Mouse (Mus musculus): ENCODE measurements around the gene Cd2bp2.

DNA sequence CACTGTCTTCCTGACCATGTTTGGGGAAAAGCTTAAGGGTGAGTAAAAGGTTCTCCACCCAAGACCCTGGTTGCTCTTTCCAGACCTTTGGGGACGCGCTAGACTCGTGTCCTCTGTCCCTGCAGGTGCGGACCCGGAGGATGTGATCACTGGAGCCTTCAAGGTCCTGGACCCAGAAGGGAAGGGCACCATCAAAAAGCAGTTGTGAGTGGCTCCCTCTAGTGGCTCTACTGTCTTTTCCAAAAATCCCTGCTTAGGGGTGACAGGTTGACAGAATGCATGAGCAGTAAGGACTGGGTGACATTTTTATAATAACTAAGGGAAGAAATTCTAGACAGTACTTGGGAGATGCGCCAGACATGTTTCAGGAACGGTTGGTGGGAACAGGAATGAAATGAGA lies 17.6 kb upstream of the Cd2bp2 start:
- TF ChIP-seq JUND (IDR thresholded peaks at IDR 0.05; ENCODE audit: low read depth, low read length) (no peak), TCF12 (IDR thresholded peaks at IDR 0.05; ENCODE audit: low read depth, low read length) (no peak), MXI1 (IDR thresholded peaks at IDR 0.05; ENCODE audit: low read depth, low read length) (no peak), EP300 (IDR thresholded peaks at IDR 0.05; ENCODE audit: low read depth in 1 of 2, low read length in 2 of 2) (no peak), POLR2A (IDR thresholded peaks at IDR 0.05; ENCODE audit: control insufficient read depth in 1 of 2, insufficient read depth in 1 of 2, low read depth in 1 of 2, low read length in 2 of 2, poor library complexity in 1 of 2) (no peak), CTCF (IDR thresholded peaks at IDR 0.05 in 2 of 3, conservative IDR thresholded peaks at IDR 0.05 in 1 of 3; ENCODE audit: control insufficient read depth in 1 of 3, insufficient read depth in 1 of 3, low read depth in 2 of 3, low read length in 3 of 3, poor library complexity in 1 of 3, severe bottlenecking in 1 of 3) (peak; percentile 69 to 81 (median 74)), USF1 (IDR thresholded peaks at IDR 0.05; ENCODE audit: low read depth, low read length) (no peak), POLR2AphosphoS2 (IDR thresholded peaks at IDR 0.05; ENCODE audit: low read length) (no peak), HCFC1 (IDR thresholded peaks at IDR 0.05; ENCODE audit: low read depth, low read length) (no peak), MAX (IDR thresholded peaks at IDR 0.05; ENCODE audit: low read length) (no peak; the same call in 1 of the 2 replicates), MAZ (IDR thresholded peaks at IDR 0.05; ENCODE audit: low read depth, low read length) (no peak), TAL1 (IDR thresholded peaks at IDR 0.05; ENCODE audit: low read length) (no peak)

Data from MEL (cell line).